Mouse (Mus musculus) frontal cortex, adult 2 months (tissue): Measurements from ENCODE around the gene Bap1. TPM values are rescaled to one million over a fixed set of nuclear protein-coding genes. Genes with fewer than 3 reads are reported as not detected.

Experiments used
- polyA plus RNA-seq: library from polyadenylated mRNA; depleted of rRNA; stranded (reverse); fragments of >200 nt; gene quantifications from 2 replicates; pipeline ENCODE4 v1.2.3, GENCODE M21; 2012; rRNA removed

The Bap1 gene
- polyA plus RNA-seq, 1 experiment, result 145 TPM

Other genes starting within 250 kb of the Bap1 start
- 226 and 247 TPM in 2 replicates for gene Spcs1, start 249.8 kb upstream of the Bap1 start, polyA plus RNA-seq
- 18.5 and 20.4 TPM in 2 replicates for gene Pbrm1, start 232.3 kb upstream of the Bap1 start, polyA plus RNA-seq
- 61.6 and 64.0 TPM in 2 replicates for gene Gnl3, start 232.3 kb upstream of the Bap1 start, polyA plus RNA-seq
- 25.7 and 29.9 TPM in 2 replicates for gene Smim4, start 122.5 kb upstream of the Bap1 start, polyA plus RNA-seq
- 20.2 and 21.4 TPM in 2 replicates for gene Nt5dc2, start 120.4 kb upstream of the Bap1 start, polyA plus RNA-seq
- 15.5 and 19.1 TPM in 2 replicates for gene Stab1, start 82.8 kb upstream of the Bap1 start, polyA plus RNA-seq
- 51.3 and 55.5 TPM in 2 replicates for gene Tnnc1, start 43.1 kb upstream of the Bap1 start, polyA plus RNA-seq
- 343 and 370 TPM in 2 replicates for gene Nisch, start 34.5 kb upstream of the Bap1 start, polyA plus RNA-seq
- 3.5 and 3.9 TPM in 2 replicates for gene Sema3g, start 33.6 kb upstream of the Bap1 start, polyA plus RNA-seq
- gene Phf7, start 133 bp upstream of the Bap1 start, polyA plus RNA-seq, result 4.5 and 5.9 TPM in 2 replicates
- 4.9 and 6.1 TPM in 2 replicates for gene Dnah1, start 72.4 kb downstream of the Bap1 start, polyA plus RNA-seq
- gene Capn7, start 85.2 kb downstream of the Bap1 start, polyA plus RNA-seq, result 32.1 and 33.7 TPM in 2 replicates
- gene Sh3bp5, start 184.6 kb downstream of the Bap1 start, polyA plus RNA-seq, result 38.4 and 44.0 TPM in 2 replicates
- gene Eaf1, start 242.9 kb downstream of the Bap1 start, polyA plus RNA-seq, result 12.6 and 13.7 TPM in 2 replicates
- gene Mettl6, start 243.6 kb downstream of the Bap1 start, polyA plus RNA-seq, result 19.6 and 20.3 TPM in 2 replicates